Mouse (Mus musculus) regulatory T cell (primary cell): ENCODE measurements around the gene Olfr478.
"Not testable (repeated sequence)": the region's sequence is repeated elsewhere in the genome, so short reads cannot be mapped to it uniquely, and the experiment has no call there.

ENCODE experiments used
- in situ Hi-C: fragments of 300-600 bp; cut with MboI, MseI; formaldehyde crosslinking; loops from one replicate; pipeline ENCODE4 v1.15.1; 2025; ENCODE audit warnings: high pct_unique_total_duplicates

Olfr478 gene

DNA sequence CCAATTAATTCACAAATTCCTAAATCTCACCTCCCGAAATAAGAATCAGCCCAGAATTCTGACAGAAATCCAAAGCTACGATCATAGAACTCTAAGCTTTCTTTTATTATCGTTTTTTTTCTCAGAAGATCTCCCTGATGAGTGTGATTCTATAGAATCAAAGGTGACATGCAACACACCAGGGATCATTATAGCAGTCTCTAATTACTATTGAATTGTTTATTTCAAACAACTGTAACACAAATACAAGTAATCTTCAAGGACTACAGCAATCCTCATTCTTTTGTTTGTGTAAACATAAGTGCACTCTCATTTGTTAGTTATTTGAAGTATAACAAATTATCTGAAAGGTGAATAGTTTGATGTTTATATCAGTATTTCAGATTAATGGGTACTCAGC, at the start of gene Olfr478:
Gene Olfr478 (minus strand): TSS at position 101 of the 400 bp plus-strand sequence.
- in situ Hi-C loops: no loop called here

DNA sequence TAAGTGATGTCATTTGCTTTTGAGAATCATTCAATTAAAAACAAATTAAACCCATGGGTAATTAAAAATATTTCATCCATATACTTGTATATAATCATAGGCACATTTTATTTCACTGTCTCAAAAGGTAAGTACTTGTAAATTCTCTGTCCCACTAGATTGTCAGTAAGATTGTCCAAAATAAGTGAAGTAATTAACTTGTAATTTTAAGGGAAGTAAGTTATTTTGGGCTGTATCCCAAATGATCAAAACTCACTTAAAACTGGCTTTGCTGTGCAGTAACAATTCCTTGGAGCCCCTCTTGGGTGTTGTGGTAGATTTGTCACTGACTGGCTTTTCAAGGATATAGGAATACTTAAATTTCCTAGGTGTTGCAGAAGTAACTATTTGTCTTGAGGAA, 45.8 kb upstream of the Olfr478 start, which contains the start of gene Olfr481:
Gene Olfr481 (plus strand): TSS at position 301 of the 400 bp plus-strand sequence.
- in situ Hi-C loops: no loop called here

DNA sequence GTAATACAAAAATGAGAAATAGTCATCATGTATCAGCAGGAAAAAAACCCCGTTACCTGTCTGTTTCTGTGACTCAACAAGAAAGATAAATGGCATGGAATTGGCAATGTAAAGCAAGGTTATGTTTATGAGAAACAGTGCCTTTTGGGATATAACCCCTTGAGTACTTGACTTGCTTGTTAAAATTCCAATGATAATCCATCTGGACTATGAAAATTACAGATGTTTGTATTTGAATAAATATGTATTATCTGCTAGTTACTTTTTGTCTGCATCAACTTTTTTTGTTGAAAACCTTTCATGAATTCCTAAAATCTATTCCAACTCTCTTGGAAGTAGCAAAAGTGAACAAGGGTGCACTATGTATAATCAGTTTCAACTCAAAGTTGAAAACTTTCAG, 33.5 kb upstream of the Olfr478 start, which contains the start of gene Olfr480:
Gene Olfr480 (minus strand): TSS at position 101 of the 400 bp plus-strand sequence.
- in situ Hi-C loops: no loop called here

DNA sequence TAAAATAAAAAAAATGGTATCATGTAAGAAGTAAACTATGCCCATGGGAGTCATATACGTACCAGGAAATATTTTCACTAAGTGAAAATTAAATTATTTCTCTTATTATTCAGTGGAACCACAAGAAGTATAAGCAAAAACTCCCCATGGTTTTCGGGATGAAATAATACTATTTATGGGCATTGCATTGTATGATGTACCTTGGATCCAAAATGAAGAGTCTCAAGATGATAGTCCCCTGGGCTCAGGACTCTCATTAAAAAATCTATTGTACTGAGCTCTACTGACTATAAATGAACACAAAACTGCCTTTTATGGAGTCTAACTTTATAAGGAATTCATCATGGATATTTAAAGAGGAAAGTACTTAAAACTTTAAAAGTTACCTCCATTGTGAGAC, 16.6 kb upstream of the Olfr478 start, which contains the start of gene Olfr479:
Gene Olfr479 (plus strand): TSS at position 301 of the 400 bp plus-strand sequence.
- in situ Hi-C loops: no loop called here

DNA sequence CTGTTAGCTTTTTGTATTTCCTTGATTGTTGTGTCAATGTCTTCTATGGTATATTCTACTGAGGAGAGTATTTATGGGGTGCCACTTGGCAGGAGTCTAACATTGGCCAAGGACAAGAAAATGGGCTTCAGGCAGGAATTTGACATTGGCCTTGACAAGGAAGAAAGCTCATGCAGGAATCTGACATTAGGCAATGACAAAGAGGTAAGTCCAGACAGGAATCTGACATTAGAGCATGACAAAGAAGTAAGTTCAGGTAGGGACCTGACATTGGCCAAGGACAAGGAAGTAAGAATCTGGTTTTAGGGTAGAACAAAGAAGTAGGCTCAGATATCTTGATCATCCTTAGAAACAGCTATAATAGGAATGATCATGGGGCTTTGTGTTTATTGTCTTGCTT, 19.5 kb downstream of the Olfr478 start:
- in situ Hi-C loops: not testable (repeated sequence)

DNA sequence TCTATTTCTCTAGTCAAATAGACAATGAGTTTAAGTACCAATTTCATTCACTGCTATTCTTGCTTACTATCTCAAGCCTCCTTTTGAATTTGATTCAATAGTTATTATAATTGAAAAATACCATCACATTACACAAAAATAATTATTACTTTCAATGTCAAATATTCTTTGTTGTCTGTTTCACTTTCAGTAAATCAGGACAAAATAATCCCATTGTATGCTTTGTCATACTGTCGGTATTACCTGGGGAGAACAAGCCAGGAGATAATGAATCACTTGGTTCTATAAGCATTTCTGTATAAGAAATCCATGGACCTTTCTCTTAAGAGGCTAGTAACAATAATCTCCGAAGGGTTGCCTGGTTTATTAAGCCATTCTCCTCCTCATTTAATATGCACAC, 47.4 kb downstream of the Olfr478 start, which contains the start of gene Olfr477:
Gene Olfr477 (plus strand): TSS at position 301 of the 400 bp plus-strand sequence.
- in situ Hi-C loops: no loop called here
